Mouse (Mus musculus) cerebral cortex, adult 2 months (tissue): ENCODE results near the gene Optn.

Source experiments
- WGBS: fragments of 180-500 bp; shearing (Covaris S2); methylation state at CpG from one replicate; pipeline ENCODE4 v1.1.7; 2018; 5-methylcytosine and 5-hydroxymethylcytosine counted together

Optn gene

GRCm38 (mm10) chr2:5063299-5064205 is at the start of gene Optn:
TSS of gene Optn (minus strand) at chr2:5064051.
- 3% methylated on average over 63 of the region's 63 CpGs for WGBS

- whole genome bisulfite sequencing: 14% methylated on average over 8 of the region's 8 CpGs
Measured at GRCm38 (mm10) chr2:5112785-5113291, 49.0 kb upstream of the Optn start.

GRCm38 (mm10) chr2:5102891-5103290 is 39.0 kb upstream of the Optn start:
- WGBS: 55% methylated on average over 1 of the region's 1 CpGs

GRCm38 (mm10) chr2:5101743-5102245 is 37.9 kb upstream of the Optn start:
- WGBS: 66% methylated on average over 10 of the region's 10 CpGs

GRCm38 (mm10) chr2:5099176-5099575 is 35.3 kb upstream of the Optn start:
- 72% methylated on average over 6 of the region's 6 CpGs for WGBS

GRCm38 (mm10) chr2:5097786-5098445 is 34.1 kb upstream of the Optn start:
- WGBS: 37% methylated on average over 20 of the region's 20 CpGs

GRCm38 (mm10) chr2:5095316-5095715 is 31.5 kb upstream of the Optn start:
- WGBS: 3% methylated on average over 1 of the region's 1 CpGs

GRCm38 (mm10) chr2:5094876-5095275 is 31.0 kb upstream of the Optn start:
- WGBS: 60% methylated on average over 5 of the region's 5 CpGs

GRCm38 (mm10) chr2:5090385-5090784 is 26.5 kb upstream of the Optn start:
- WGBS: 60% methylated on average over 4 of the region's 4 CpGs

- WGBS: 93% methylated on average over 3 of the region's 3 CpGs
Measured at GRCm38 (mm10) chr2:5087667-5088066, 23.8 kb upstream of the Optn start.

GRCm38 (mm10) chr2:5083739-5084138 is 19.9 kb upstream of the Optn start:
- WGBS: 91% methylated on average over 7 of the region's 7 CpGs

- 5% methylated on average over 14 of the region's 14 CpGs for WGBS
Measured at GRCm38 (mm10) chr2:5080053-5080787, 16.4 kb upstream of the Optn start.

GRCm38 (mm10) chr2:5077937-5078336 is 14.1 kb upstream of the Optn start:
- 81% methylated on average over 2 of the region's 2 CpGs for WGBS

- 92% methylated on average over 2 of the region's 2 CpGs for WGBS
Measured at GRCm38 (mm10) chr2:5077490-5077889, 13.6 kb upstream of the Optn start.

- 73% methylated on average over 2 of the region's 2 CpGs for WGBS
Measured at GRCm38 (mm10) chr2:5075432-5075831, 11.6 kb upstream of the Optn start.

GRCm38 (mm10) chr2:5073785-5074184 is 9.9 kb upstream of the Optn start:
- 98% methylated on average over 3 of the region's 3 CpGs for WGBS

- 83% methylated on average over 4 of the region's 4 CpGs for WGBS
Measured at GRCm38 (mm10) chr2:5067951-5068350, 4.1 kb upstream of the Optn start.

GRCm38 (mm10) chr2:5067254-5067653 is 3.4 kb upstream of the Optn start:
- WGBS: 75% methylated on average over 2 of the region's 2 CpGs

GRCm38 (mm10) chr2:5064247-5064646 is 396 bp upstream of the Optn start:
- 32% methylated on average over 4 of the region's 4 CpGs for WGBS

GRCm38 (mm10) chr2:5062496-5063298 is 1.2 kb downstream of the Optn start:
- 58% methylated on average over 16 of the region's 16 CpGs for WGBS

- WGBS: 94% methylated on average over 8 of the region's 8 CpGs
Measured at GRCm38 (mm10) chr2:5061133-5061708, 2.6 kb downstream of the Optn start.
